Mouse (Mus musculus): ENCODE measurements around the gene Anapc7.
"Not testable (repeated sequence)": the region's sequence is repeated elsewhere in the genome, so short reads cannot be mapped to it uniquely, and the experiment has no call there.

The Anapc7 gene

DNA sequence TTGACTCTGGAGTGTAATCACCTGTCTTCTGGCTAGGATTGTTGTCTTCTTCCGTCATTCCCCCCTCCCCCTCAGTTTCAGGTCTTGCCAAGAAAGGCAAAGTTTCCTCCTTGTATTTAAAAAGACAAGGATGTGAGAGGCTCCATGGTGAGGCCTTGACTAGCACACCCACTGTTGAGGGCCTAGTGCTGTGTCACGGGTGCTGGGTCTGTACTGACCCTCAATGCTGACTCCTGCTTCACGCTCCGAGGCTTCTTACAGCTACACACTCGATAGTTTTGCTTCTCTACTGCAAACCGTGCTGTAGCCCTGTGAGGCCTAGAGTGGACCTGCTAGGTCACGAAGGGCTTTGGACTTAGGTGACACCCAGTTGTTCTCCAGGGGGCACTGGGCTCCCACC is 30.7 kb downstream of the Anapc7 start:
- DNase-seq (ENCODE audit: low spot score): no peak

DNA sequence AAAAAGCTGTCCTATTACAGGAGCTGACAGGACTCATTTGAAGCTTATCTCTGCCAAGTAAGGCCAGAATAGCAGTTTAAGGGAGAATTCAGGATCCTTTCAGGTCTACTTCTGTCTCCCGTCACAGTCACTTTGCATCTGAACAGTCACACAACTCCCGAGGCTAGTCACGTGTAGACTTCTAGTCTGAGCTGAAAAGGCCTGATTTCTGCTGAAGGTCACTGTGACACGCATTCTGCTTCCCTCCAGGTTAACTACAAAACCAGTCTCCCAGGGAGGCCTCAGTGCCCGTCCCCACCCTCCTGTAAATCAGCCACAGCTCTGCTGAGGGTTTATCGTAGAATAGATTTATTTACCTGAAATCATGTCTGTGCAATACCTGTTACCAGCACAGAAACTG is 31.7 kb downstream of the Anapc7 start:
- DNase-seq (ENCODE audit: low spot score): no peak

DNA sequence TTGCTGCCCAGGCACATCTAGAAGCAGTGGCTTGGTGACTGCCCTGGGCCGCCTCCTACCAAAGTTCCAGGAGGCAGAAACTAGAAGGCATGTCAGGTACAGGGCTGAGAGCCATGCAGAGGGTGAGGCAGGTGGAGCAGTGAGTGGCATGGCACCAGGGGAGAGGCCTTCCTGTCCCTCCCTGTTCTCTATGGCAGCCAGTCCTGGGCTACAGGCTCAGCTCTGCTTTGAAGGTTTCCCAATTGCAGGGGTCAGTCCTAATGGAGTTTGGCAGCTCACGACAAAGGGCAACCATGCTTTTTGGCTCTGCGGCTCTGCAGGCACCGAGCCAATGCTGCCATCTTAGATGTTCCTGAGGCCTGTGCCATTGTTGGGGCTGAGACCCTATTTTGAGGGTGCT is 32.9 kb downstream of the Anapc7 start:
- DNase-seq (ENCODE audit: low spot score): no peak

DNA sequence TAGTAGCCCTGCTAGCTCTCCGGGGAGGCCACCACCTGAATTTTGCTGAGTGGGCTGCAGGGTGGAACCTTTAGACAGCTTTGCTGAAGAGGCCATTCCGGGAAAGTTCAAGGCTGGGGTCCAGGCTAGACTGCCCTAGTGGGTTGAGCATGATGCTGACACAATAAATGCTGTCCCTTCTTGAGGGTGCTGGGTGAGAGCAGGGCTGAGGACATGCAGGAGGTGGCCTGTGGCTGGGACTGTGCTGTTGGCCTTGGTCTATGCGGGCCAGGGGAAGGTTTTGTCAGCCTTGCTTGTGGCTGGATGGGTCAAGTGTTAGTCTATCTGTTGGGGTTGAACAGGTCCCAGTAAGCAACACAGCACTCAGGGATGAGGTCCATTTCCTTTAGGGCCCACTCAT is 33.4 kb downstream of the Anapc7 start:
- no peak for DNase-seq (ENCODE audit: low spot score)

DNA sequence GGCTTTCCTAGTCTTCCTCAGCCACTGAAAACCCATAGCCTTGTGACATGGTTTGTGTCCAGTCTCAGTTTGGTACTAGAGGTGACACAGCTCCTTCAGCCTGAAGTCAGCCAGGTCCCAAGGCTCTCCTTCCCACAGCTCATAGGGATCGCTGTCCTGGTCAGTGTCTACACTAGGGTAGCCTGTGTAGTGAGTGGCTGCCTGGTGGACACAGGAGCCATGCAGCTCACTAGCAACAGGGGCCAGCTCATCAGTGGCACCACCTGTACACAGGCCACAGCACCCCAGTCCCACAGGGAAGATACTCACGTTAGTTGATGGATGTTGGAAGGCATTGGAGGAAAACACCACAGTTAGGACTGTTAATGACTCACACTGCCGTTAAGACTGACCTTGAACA is 34.1 kb downstream of the Anapc7 start:
- DNase-seq (ENCODE audit: low spot score): no peak

DNA sequence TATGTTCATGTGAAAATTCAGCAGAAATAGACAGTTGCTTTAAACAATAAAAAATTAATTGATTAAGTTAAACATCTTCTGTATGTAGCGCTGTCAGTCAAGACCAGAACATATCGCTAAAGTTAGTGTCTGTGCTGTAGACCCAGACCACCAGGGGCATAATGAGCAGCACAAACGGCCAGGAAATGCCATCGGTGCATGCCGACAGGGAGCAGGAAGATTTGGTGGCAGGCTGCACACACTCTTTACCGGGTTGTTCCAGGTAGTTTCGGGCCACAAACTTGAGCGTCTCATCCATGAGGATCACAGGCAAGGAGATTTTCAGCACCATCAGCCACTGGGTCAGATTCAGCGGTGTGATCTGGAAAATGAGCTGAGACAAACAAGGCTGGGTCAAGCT is 35.6 kb downstream of the Anapc7 start:
- DNase-seq (ENCODE audit: low spot score): not testable (repeated sequence)

DNA sequence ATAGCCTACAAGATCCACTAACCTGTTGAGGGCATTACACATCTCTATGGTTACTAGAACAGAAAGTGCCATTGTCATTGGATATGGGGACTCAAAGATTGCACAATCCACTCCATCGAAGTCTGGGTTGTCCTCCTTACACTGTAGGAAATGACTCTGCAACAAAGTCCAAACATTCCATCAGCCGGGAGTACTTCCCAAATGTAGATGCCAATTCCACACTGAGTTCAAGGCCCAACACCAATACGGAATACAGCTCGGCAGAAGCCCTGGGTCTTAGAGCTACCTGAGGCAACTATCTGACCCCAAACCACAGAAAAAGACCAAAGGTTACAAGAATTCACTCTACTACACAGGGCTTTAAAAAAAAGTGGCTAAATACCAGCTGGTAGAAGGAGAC is 36.6 kb downstream of the Anapc7 start:
- DNase-seq (ENCODE audit: low spot score): no peak

DNA sequence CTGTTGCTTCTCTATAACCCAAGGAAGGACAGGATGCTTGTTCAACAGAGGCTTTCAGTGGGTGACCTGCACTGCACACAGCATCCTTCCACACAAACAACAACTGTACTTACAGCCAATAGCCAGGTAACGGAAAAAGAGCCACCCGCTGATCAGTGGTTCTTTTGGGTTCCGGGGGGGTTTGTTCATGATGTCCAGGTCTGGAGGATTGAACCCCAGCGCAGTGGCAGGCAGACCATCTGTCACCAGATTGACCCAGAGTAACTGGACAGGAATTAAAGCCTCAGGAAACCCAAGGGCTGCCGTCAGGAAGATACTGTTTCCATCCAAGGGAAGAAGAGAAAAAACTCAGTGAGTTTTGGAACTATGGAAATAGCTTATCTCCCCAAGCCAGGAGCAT is 37.8 kb downstream of the Anapc7 start:
- no peak for DNase-seq (ENCODE audit: low spot score)

DNA sequence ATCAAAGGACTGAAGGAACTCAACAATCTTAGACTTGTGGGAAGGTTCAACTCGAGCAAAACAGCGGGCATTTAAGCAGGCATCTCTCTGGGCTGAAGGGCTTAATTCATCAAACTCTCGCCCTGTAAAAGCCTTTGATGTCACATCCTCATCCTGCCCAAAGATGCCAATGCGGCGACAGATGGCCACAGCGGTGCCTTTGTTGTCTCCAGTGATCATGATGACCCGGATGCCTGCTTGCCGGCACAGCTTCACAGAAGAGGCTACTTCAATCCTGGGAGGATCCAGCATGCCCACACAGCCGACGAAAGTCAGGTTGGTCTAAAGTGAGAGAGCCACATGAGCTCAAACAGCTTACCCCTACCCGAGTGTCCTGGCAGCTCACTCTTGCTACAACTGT is 39.2 kb downstream of the Anapc7 start:
- no peak for DNase-seq (ENCODE audit: low spot score)

DNA sequence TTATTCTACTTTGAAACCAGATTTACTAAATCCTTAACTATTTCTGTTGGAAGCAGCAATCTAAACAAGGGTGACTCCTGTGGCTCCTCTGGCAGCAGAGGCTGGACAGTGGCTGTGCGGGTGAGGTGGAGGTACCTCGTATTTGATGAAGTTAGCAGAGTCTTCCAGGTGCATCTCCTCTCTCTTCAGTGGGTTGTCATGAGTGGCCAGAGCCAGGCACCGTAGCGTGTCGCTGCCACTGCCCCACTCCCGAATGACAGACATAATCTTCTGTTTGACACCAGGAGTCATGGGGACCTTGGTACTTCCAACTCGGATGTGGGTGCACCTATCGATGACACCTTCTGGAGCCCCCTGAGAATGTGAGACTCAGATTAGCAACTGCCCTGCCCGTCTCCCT is 39.9 kb downstream of the Anapc7 start:
- DNase-seq (ENCODE audit: low spot score): no peak

DNA sequence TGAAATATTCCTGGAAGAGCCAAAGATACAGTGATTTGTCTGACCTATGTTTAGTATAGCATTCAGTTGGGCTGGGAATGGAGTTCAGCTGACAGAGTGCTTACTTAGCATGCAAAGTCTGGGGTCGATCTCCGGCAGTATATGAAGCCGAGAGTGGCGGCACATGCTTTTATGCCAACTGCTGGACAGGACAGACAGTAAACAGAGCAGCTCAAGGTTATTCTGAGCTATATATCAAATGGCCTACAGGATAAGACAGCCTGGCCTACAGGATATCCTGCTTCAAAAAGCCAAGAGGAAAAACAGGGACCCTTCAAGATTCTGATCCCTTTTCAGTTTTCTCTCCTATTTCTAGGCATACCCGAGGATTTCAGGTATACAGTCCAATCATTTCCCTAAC is 50.2 kb downstream of the Anapc7 start:
- DNase-seq (ENCODE audit: low spot score): no peak

DNA sequence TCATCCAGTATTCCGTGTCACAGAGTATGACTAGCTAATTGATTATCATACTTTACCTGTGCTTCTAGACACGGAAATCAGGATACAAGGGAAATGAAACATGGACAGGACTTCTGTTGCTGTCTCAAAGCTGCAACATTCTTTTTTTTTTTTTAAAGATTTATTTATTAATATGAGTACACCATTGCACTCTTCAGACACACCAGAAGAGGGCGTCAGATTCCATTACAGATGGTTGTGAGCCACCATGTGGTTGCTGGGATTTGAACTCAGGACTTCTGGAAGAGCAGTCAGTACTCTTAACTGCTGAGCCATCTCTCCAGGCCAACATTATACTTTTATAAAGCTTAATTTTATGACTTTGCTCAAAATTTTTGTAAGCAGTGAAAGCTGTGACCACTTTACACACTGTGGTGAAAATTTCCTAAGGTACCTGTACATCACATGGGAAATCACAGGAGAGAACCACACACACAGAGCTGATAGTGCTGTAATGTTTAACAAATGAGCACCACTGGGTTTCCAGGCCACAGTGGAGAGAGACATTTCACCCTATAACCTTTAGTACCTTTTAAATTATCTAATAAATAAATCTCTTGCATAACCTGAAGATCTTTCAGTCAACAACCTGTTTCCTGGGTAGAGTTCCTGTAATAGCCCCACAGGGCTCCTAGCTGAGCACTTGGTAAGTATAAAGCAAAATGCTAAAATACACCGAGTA is 53.3 kb downstream of the Anapc7 start:
- no peak for DNase-seq (ENCODE audit: low spot score)

DNA sequence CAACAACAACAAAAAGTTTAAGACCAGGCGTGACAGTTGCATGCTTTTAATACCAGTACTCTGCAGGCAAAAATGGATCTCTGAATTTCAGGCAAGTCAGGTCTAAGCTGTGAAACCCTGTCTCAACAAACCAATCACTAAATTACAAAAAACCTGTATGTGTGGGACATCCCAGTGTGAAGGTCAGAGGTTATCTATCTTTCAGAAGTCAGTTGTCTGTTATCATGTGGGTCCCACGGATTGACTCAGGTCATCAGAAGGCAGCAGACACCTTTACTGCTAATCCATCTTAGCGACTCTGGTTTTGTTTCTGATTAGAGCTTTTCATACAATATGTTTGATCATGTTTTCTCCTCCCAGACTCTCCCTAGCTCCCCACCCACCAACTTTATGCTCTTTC is 54.6 kb downstream of the Anapc7 start:
- no peak for DNase-seq (ENCODE audit: low spot score)

DNA sequence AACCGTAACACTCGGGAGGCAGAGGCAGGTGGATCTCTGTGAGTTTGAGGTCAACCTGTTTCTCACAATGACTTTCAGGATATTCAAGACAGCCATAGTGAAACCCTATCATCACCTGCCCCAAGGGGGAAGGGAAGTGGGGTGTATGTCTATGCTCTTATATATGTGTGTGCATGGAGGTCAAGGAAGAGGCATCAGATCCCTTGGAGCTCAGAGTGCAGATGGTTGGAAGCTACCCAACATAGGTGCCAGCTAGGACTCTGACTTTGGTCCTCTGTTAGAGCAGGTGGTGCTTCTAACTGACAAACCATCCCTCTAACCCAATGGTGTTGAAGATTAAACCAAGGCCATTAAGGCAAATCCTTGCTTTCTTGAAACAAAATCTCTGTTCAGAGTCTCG is 56.0 kb downstream of the Anapc7 start:
- DNase-seq (ENCODE audit: low spot score): no peak

DNA sequence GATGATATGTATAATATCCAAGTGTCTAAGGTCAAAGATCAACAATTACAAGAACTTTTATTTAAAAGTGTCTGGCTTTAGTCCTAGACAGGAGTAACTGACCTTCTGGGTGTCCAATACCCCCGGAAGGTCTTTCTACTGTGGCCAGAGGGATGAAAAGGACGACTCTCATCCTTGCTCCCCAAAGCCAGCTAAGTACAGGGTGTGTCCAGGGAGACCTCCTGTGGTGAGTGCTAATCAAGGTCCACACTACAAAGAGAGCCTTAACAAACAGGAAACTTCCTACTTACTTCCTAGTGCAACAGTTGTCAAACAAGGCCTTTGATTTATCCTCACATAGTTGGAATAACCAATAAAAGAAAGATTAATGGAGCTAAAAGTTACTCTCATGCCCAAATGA is 57.6 kb downstream of the Anapc7 start:
- DNase-seq (ENCODE audit: low spot score): no peak

DNA sequence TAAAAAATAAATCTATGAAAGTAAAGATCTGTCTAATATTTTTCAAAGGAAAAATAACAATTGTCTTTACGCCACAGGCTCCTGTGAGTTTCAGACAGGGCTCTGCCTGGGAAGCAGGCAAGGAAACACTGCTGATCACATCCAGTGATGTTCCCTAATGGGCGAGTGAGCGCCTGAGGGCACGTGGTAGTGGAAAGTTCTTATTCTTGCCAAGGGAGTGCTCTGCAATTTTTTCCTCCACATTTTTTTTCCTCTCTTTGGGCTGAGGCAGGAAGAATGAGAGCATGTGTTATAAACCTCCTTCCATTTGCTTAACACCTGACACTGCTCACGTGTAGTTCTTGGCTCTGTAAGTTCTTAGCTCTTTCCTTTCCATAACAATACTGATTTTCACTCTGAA is 60.4 kb downstream of the Anapc7 start:
- DNase-seq (ENCODE audit: low spot score): no peak

DNA sequence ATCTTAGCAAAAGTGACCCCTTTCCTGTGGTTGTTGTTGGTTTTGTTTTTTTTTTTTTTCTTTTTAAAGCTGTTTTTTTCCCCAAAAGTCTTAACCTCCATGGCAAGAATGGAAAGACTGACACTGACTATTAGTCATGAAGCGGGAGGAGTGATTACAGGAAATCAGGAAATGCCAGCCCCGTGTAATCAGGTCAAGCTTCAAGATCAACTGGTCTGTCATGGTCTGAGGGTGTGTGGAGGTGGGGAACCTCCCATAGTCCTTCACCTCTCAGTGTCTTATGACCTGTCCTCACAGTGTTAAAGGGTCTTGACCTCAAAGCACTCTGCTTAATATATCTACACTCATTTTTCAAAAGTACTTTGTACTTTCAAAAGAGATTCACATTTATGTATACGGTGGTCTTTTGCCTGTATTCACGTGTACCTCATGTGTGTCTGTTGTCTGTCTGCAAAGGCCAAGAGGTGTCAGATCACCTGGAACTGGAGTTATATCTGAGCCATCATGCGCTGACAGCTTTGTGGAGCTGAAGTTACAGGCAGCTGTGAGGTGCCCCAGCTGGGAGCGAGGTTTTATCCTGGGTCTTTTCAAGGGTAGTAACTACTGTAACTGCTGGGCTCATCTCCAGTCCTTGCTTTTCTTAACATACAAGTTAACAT is 61.4 kb downstream of the Anapc7 start:
- DNase-seq (ENCODE audit: low spot score): no peak

DNA sequence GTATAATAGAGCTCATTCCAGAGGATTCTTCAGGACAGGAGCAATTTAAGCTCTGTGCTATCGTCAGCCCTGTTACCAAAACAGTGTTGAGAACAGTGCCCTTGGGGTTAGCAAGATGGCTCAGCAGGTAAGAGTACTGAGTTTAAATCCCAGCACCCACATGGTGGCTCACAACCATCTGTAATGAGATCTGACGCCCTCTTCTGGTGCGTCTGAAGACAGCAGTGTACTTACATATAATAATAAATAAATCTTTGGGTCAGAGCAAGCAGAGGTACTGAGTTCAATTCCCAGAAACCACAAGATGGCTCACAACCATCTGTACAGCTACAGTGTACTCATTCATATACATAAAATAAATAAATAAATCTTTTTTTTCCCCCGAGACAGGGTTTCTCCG is 64.8 kb downstream of the Anapc7 start:
- DNase-seq (ENCODE audit: low spot score): not testable (repeated sequence)

DNA sequence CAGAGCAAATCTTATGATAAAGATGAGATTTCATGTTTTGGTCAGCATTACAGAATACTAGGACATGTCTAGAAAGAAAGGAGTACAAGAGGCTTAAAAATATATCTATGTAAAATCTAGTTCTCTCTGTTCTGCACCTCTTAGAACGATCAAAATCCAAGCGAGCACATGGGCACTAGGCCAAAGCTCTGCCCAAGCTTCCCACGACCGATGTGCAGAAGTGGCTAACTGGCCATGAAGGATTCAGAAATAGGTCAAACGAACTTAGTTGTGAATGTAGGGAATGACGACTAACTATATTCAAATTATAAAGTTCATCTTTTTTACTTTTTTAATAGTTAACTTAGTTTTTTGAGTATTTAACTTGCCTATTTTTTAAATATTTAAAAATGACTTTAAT is 66.3 kb downstream of the Anapc7 start:
- no peak for DNase-seq (ENCODE audit: low spot score)

DNA sequence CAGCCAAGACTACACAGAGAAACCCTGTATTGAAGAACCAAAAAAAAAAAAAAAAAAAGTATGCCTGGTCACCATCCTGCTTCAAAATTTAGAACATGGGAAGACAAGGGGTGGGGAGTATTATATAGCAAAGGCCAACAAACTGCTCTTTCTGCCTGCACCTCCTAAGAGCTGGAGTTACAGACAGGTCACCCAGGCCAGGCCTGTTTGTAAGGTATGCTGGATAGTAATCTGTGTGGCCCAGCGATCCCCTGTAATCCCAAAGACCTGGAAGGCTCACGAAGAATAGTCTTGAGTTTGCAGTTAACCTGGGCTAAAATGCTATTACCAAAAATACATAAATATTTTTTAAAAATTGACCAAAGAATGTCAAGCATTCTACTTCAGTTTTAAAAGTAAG is 68.7 kb downstream of the Anapc7 start:
- no peak for DNase-seq (ENCODE audit: low spot score)

DNA sequence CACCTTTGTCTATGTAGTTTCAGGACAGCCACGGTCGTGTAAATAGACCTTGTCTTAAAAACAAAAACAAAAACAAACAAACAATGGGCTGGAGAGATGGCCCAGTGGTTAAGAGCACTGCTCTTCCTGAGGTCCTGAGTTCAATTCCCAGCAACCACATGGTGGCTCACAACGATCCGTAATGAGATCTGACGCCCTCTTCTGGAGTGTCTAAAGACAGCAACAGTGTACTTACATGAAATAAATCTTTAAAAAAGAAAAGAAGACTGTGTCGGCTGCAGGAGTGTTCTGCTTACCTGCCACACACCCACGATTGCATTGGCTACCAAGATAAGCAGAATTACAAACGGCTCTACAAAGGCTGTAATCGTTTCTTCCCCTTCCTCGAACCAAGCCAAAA is 69.9 kb downstream of the Anapc7 start:
- DNase-seq (ENCODE audit: low spot score): no peak

DNA sequence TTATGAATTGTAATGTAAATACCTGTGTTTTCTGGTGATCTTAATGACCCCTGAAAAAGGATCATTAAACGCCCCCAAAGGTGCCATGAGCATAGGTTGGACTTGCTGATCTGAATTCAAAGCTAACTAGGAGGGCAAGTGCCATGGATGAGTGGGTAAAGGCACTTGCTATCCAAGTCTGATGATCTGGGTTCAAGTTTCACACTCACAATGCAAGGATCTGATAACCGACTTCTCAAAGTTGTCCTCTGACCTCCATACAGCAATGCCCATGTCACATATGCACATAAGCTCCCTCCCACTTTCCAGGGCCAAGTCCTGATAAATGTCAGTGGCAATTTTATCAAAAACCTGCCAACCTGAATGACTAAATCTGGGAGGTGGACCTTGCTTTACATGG is 71.5 kb downstream of the Anapc7 start:
- DNase-seq (ENCODE audit: low spot score): no peak

DNA sequence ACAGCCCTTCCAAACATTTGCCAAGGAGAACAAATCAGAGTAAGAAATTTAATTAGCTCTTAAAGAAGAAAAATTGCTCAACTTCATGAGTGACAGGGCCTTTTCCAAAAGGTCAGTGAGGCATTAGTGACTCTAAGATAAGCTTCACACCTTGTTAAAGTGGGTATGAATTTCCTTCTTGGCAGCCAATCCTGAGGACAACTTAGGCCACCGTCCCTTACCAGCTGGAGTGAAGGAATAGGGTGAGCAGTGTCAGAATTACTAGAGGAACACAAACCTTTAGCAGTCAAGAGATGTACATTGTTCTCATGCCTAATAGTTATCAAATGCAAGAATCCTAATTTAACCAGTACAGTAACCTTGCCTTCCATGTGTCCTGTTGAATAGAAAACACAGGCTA is 73.0 kb downstream of the Anapc7 start:
- DNase-seq (ENCODE audit: low spot score): no peak
